Mouse (Mus musculus): ENCODE measurements at regions not wholly inside any gene's neighbourhood (a gene's known extent, or its start where the extent isn't known, plus 50 kb on each side); places are given as distances from the start of the nearest gene placed in this dataset.
"Not testable (repeated sequence)": the region's sequence is repeated elsewhere in the genome, so short reads cannot be mapped to it uniquely, and the experiment has no call there.

- Histone ChIP-seq H3K27ac (no peak overlapping the region), H3K4me1 (replicated peaks; ENCODE audit: control insufficient read depth in 2 of 2, insufficient read depth in 2 of 2, low read length in 1 of 2) (no peaks in the 10 kb centered on the region), H3K36me3 (replicated peaks; ENCODE audit: control insufficient read depth, insufficient read depth, low read depth) (no peaks in the 10 kb centered on the region), H3K9me3 (ENCODE audit: control insufficient read depth, low read length) (no peaks in the 10 kb centered on the region), H3K27me3 (ENCODE audit: control insufficient read depth, insufficient read depth, low read length) (no peaks in the 10 kb centered on the region), H3K4me2 (ENCODE audit: low read depth) (no peak overlapping the region), H3K9ac (replicated peaks) (no peak overlapping the region), H3K4me3 (ENCODE audit: insufficient read depth in 1 of 2, low read depth in 2 of 2, low read length in 2 of 2) (no peak overlapping the region)
- DNase-seq (ENCODE audit: low read depth in 3 of 3, low spot score in 3 of 3) (no peak), ATAC-seq (ENCODE audit: insufficient read depth) (no peak)
- TF ChIP-seq EP300 (IDR thresholded peaks at IDR 0.05; ENCODE audit: low read depth) (no peak), CTCF (IDR thresholded peaks at IDR 0.05; ENCODE audit: low read depth) (peak; percentile 45; the same call in 1 of the 2 replicates)
- WGBS (ENCODE audit: insufficient replicate concordance): 35% methylated on average over 4 of the region's 4 CpGs
Observed at GRCm38 (mm10) chr6:95058017-95058416, 59.0 kb upstream of the Kbtbd8 start.

GRCm38 (mm10) chr6:95056222-95056621 lies 60.8 kb upstream of the Kbtbd8 start:
- ATAC-seq (ENCODE audit: insufficient read depth) (no peak), DNase-seq (ENCODE audit: low read depth in 3 of 3, low spot score in 3 of 3) (no peak)

GRCm38 (mm10) chr6:95053717-95054382 lies 63.2 kb upstream of the Kbtbd8 start:
- Histone ChIP-seq H3K9me3 (ENCODE audit: control insufficient read depth, low read length) (no peaks in the 10 kb centered on the region), H3K4me3 (ENCODE audit: insufficient read depth in 1 of 2, low read depth in 2 of 2, low read length in 2 of 2) (no peak overlapping the region), H3K9ac (replicated peaks) (no peak overlapping the region), H3K36me3 (replicated peaks; ENCODE audit: control insufficient read depth, insufficient read depth, low read depth) (no peaks in the 10 kb centered on the region), H3K27me3 (ENCODE audit: control insufficient read depth, insufficient read depth, low read length) (no peaks in the 10 kb centered on the region), H3K27ac (no peak overlapping the region), H3K4me1 (replicated peaks; ENCODE audit: control insufficient read depth in 2 of 2, insufficient read depth in 2 of 2, low read length in 1 of 2) (peaks cover 0 to 2% of the 10 kb centered on the region in 2 experiments; a peak in 1 of 4 replicates), H3K4me2 (ENCODE audit: low read depth) (no peak overlapping the region)
- WGBS (ENCODE audit: insufficient replicate concordance): 22% methylated on average over 9 of the region's 9 CpGs
- TF ChIP-seq EP300 (IDR thresholded peaks at IDR 0.05; ENCODE audit: low read depth): no peak
- TF ChIP-seq CTCF (IDR thresholded peaks at IDR 0.05; ENCODE audit: low read depth): no peak
- ATAC-seq (ENCODE audit: insufficient read depth) (no peak), DNase-seq (ENCODE audit: low read depth in 3 of 3, low spot score in 3 of 3) (no peak)

More at GRCm38 (mm10) chr6:95056222-95056621, 60.8 kb upstream of the Kbtbd8 start:
- Histone ChIP-seq H3K36me3 (replicated peaks; ENCODE audit: control insufficient read depth, insufficient read depth, low read depth) (no peaks in the 10 kb centered on the region), H3K27ac (no peak overlapping the region), H3K4me3 (ENCODE audit: insufficient read depth in 1 of 2, low read depth in 2 of 2, low read length in 2 of 2) (no peak overlapping the region), H3K9me3 (ENCODE audit: control insufficient read depth, low read length) (no peaks in the 10 kb centered on the region), H3K4me1 (replicated peaks; ENCODE audit: control insufficient read depth in 2 of 2, insufficient read depth in 2 of 2, low read length in 1 of 2) (no peaks in the 10 kb centered on the region), H3K9ac (replicated peaks) (no peak overlapping the region), H3K4me2 (ENCODE audit: low read depth) (no peak overlapping the region), H3K27me3 (ENCODE audit: control insufficient read depth, insufficient read depth, low read length) (no peaks in the 10 kb centered on the region)
- 73% methylated on average over 2 of the region's 2 CpGs for WGBS (ENCODE audit: insufficient replicate concordance)
- TF ChIP-seq CTCF (IDR thresholded peaks at IDR 0.05; ENCODE audit: low read depth) (no peak), EP300 (IDR thresholded peaks at IDR 0.05; ENCODE audit: low read depth) (no peak)

- not testable (repeated sequence) for H3K4me3 ChIP-seq (ENCODE audit: insufficient read depth in 1 of 2, low read depth in 2 of 2, low read length in 2 of 2); ATAC-seq (ENCODE audit: insufficient read depth); H3K4me1 ChIP-seq (replicated peaks; ENCODE audit: control insufficient read depth in 2 of 2, insufficient read depth in 2 of 2, low read length in 1 of 2); H3K4me2 ChIP-seq (ENCODE audit: low read depth); H3K9ac ChIP-seq (replicated peaks); DNase-seq (ENCODE audit: low read depth in 3 of 3, low spot score in 3 of 3); H3K9me3 ChIP-seq (ENCODE audit: control insufficient read depth, low read length); H3K36me3 ChIP-seq (replicated peaks; ENCODE audit: control insufficient read depth, insufficient read depth, low read depth); H3K27ac ChIP-seq; H3K27me3 ChIP-seq (ENCODE audit: control insufficient read depth, insufficient read depth, low read length)
- WGBS (ENCODE audit: insufficient replicate concordance): 12% methylated on average over 4 of the region's 10 CpGs
Observed at GRCm38 (mm10) chr6:95041351-95041750, 75.7 kb upstream of the Kbtbd8 start.

GRCm38 (mm10) chr6:95024239-95024638 lies 92.8 kb upstream of the Kbtbd8 start:
- DNase-seq (ENCODE audit: low read depth in 3 of 3, low spot score in 3 of 3): no peak
- no peaks in the 10 kb centered on the region for H3K27me3 ChIP-seq (ENCODE audit: control insufficient read depth, insufficient read depth, low read length)
- H3K4me1 ChIP-seq (replicated peaks; ENCODE audit: control insufficient read depth in 2 of 2, insufficient read depth in 2 of 2, low read length in 1 of 2): no peaks in the 10 kb centered on the region
- H3K9ac ChIP-seq (replicated peaks): no peak overlapping the region
- no peaks in the 10 kb centered on the region for H3K36me3 ChIP-seq (replicated peaks; ENCODE audit: control insufficient read depth, insufficient read depth, low read depth)
- 51% methylated on average over 4 of the region's 4 CpGs for WGBS (ENCODE audit: insufficient replicate concordance)
- no peak overlapping the region for H3K4me3 ChIP-seq (ENCODE audit: insufficient read depth in 1 of 2, low read depth in 2 of 2, low read length in 2 of 2)
- H3K9me3 ChIP-seq (ENCODE audit: control insufficient read depth, low read length): no peaks in the 10 kb centered on the region
- no peak overlapping the region for H3K4me2 ChIP-seq (ENCODE audit: low read depth)
- H3K27ac ChIP-seq: no peak overlapping the region
- TF ChIP-seq EP300 (IDR thresholded peaks at IDR 0.05; ENCODE audit: low read depth) (no peak), CTCF (IDR thresholded peaks at IDR 0.05; ENCODE audit: low read depth) (no peak)
- ATAC-seq (ENCODE audit: insufficient read depth): no peak
